ENCODE assay signal across 9 mouse cellular contexts in the genomic region with DNA sequence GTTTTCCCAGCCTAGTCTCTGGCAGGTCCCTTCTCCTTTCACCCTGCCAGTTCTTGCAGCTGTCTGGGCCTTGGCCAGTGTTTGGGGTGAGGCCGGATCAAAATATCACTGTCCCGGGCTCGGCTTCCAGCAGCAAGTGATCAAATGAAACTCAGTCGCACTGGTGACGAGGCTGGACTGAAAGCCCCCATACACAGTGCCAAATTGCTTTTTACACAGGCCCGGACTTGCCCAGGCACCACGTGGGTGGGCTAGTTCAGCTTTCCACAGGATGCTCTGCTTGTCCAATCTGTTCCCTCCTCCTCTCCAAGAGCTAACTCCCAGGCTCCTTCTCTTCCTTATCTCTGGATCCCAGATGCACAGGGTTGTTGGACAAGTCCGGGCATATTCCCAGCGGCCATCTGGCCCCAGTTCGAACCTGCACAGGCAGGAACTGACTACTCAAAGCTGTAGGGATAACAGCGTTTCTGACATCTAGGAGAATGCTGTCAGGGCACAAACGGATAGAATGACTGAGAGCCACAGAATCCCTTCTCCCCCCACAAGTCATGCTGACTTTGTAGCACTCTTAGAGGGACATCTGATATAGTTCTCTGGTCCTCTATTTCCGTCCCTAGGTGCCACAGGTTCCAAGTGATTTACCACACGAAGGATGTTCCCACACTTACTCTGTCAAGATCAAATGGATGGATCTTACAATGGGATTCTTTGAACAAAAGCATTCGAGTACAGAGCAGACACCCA. TPM values are rescaled to one million over a fixed set of nuclear protein-coding genes. Genes with fewer than 3 reads are reported as not detected.
A peak's percentile ranks its signal among the peaks of the same experiment; 100 is the strongest.
DNase-seq lines count a peak whose midpoint lies in the region; ATAC-seq and TF ChIP-seq lines count a peak whose summit lies in the region.
"Had no signal": no experiment of that assay in that cellular context is flagged by ENCODE, and none has a peak within 500 bp of the region (broad histone marks: within the 10 kb centered on the region; RNA-seq: fewer than 3 reads in every experiment).

No protein-coding gene starts in this region.

- peak; percentile 3 for DNase-seq in layer of hippocampus, adult 11-12 months (ENCODE audit: low spot score)
- no peak for DNase-seq in layer of hippocampus, adult 9-10 months (ENCODE audit: low spot score)
- DNase-seq in heart, adult 9 months (ENCODE audit: low spot score in 2 of 2): peak; percentile 87 to 90
- peak; percentile 1 to 2 for DNase-seq in kidney, adult 8-10 months
- DNase-seq in lung, postnatal 0 days (ENCODE audit: low spot score): peak; percentile 19
- DNase-seq in right cerebral cortex, postnatal 4 days: peak; percentile 3
- no peak for DNase-seq in T-cell, adult 2 months (ENCODE audit: low spot score)

- no peaks in the 10 kb centered on the region for H3K36me3 ChIP-seq in embryonic facial prominence, embryonic 12.5 days
- no peaks in the 10 kb centered on the region for H3K36me3 ChIP-seq in lung, postnatal 0 days (ENCODE audit: insufficient read depth, low read length)
- H3K36me3 ChIP-seq: liver, embryonic 15.5 days had no signal

- peak overlapping the region; percentile 38 for H3K4me2 ChIP-seq in embryonic facial prominence, embryonic 12.5 days (replicated peaks)
- H3K4me2 ChIP-seq in lung, postnatal 0 days (replicated peaks; ENCODE audit: low read depth, low read length): peak overlapping the region; percentile 17; the same call in 1 of the 2 replicates
- H3K4me2 ChIP-seq: liver, embryonic 15.5 days had no signal

- 31% methylated on average over 15 of the region's 15 CpGs for WGBS in embryonic facial prominence, embryonic 12.5 days
- 18% methylated on average over 15 of the region's 15 CpGs for WGBS in lung, postnatal 0 days

- no peak overlapping the region for H3K9ac ChIP-seq in embryonic facial prominence, embryonic 12.5 days
- no peak overlapping the region for H3K9ac ChIP-seq in lung, postnatal 0 days (replicated peaks; ENCODE audit: low read depth)
- H3K9ac ChIP-seq: liver, embryonic 15.5 days had no signal

- H3K27ac ChIP-seq in embryonic facial prominence, embryonic 12.5 days: no peak overlapping the region
- H3K27ac ChIP-seq in lung, postnatal 0 days (ENCODE audit: low read length): no peak overlapping the region
- H3K27ac ChIP-seq: liver, embryonic 15.5 days had no signal

- ATAC-seq in embryonic facial prominence, embryonic 12.5 days (ENCODE audit: insufficient number of reproducible peaks, insufficient read depth, low FRiP score, low TSS enrichment): peak; percentile 83
- peak; percentile 75 for ATAC-seq in lung, postnatal 0 days

- no peaks in the 10 kb centered on the region for H3K27me3 ChIP-seq in embryonic facial prominence, embryonic 12.5 days
- H3K27me3 ChIP-seq in lung, postnatal 0 days (replicated peaks; ENCODE audit: insufficient read depth, low read length): no peaks in the 10 kb centered on the region
- H3K27me3 ChIP-seq: liver, embryonic 15.5 days had no signal

- no peaks in the 10 kb centered on the region for H3K4me1 ChIP-seq in embryonic facial prominence, embryonic 12.5 days
- no peaks in the 10 kb centered on the region for H3K4me1 ChIP-seq in lung, postnatal 0 days (ENCODE audit: insufficient read depth, low read depth, low read length)
- H3K4me1 ChIP-seq: liver, embryonic 15.5 days had no signal

- H3K9me3 ChIP-seq in embryonic facial prominence, embryonic 12.5 days: no peaks in the 10 kb centered on the region
- H3K9me3 ChIP-seq in lung, postnatal 0 days (ENCODE audit: low read length): no peaks in the 10 kb centered on the region
- H3K9me3 ChIP-seq: liver, embryonic 15.5 days had no signal

- no peak for TF ChIP-seq EP300 in lung, postnatal 0 days (IDR thresholded peaks at IDR 0.05)

- TF ChIP-seq CTCF in lung, postnatal 0 days (IDR thresholded peaks at IDR 0.05): no peak

- H3K4me3 ChIP-seq in embryonic facial prominence, embryonic 12.5 days: no peak overlapping the region
- no peak overlapping the region for H3K4me3 ChIP-seq in lung, postnatal 0 days (ENCODE audit: low read depth, low read length)
- H3K4me3 ChIP-seq: liver, embryonic 15.5 days had no signal

RNA-seq across cellular contexts. Expression of a gene that starts 0.5 kb away (rescaled TPM):
- polyA plus RNA-seq in embryonic facial prominence, embryonic 12.5 days (2016; fragmentation: Nextera tagmentation; extraction: Ambion mirVana): 0.50 and 0.69 TPM in 2 replicates
- polyA plus RNA-seq in lung, postnatal 0 days (2015; fragmentation: Nextera tagmentation; extraction: Ambion mirVana): 0.31 and 0.62 TPM in 2 replicates

Comparison
In these comparisons a context has a peak if more than half of its experiments do, and no peak if none do; other contexts are left out.
1. DNase-seq: peak in layer of hippocampus, adult 11-12 months (single experiment), heart, adult 9 months (2 of 2), kidney, adult 8-10 months (2 of 2), lung, postnatal 0 days (single experiment) and right cerebral cortex, postnatal 4 days (single experiment); none in layer of hippocampus, adult 9-10 months (single experiment) and T-cell, adult 2 months (single experiment).